Mouse (Mus musculus) T-helper 1 cell (primary cell): Measurements from ENCODE around the gene Smtnl2.
"Not testable (repeated sequence)": the region's sequence is repeated elsewhere in the genome, so short reads cannot be mapped to it uniquely, and the experiment has no call there.

Source experiments
- in situ Hi-C: fragments of 300-600 bp; cut with MboI, MseI; formaldehyde crosslinking; loops from one replicate; pipeline ENCODE4 v1.15.1; 2025; ENCODE audit warnings: high pct_unique_total_duplicates

Gene Smtnl2

DNA sequence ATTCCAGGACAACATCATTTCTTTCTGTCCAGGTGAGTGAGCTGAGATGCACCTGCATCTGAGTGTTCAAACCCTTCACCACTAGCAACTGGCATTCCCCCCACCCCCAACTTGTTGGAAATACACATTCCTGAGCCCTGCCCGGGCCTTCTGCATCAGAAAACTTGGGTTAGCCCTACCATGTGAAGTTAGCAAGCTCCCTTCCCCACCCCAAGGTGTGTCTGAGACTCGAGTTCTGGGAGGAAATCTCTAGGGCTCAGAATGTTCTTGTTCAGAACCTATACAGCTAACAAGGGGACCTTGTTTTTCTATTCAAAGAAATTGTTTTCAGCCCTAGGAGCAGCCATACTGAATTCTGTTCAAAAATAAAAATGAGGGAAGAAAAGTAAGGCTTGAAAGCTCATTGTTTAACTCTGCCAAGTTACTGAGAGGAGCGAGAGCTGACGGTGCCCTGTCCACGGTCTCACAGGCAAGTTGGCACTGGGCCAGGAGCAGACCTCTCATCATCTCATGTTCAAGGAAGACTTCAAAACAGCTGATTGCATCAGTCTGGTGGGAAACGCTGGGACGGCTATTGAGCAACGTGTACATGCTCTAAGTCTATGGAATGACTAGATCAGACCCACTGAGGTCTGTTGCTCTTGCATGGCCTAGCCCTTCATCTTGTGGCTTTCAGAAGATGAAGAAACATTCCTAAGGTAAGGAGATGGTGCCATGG lies 47.8 kb downstream of the Smtnl2 start:
- in situ Hi-C loops, result no loop called here

DNA sequence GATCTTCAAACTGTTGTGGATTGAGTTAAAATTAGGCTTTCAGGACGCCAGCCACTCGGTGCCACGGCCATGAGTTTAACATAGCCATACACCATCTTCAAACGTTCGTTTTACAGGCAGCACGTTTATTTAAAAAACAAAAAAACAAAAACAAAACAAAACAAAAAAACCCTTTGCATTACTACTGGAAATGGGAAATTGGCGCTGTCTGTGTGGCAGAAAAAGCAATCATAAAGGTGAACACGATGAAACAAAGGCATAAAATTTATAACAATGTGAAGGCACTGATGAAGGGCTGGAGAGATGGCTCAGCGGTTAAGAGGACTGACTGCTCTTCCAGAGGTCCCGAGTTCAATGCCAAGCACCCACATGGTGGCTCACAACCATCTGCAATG lies 49.2 kb downstream of the Smtnl2 start, which contains the start of gene Tekt1:
TSS of gene Tekt1 (minus strand) at position 96 of the 395 bp plus-strand sequence.
- in situ Hi-C loops, result no loop called here

DNA sequence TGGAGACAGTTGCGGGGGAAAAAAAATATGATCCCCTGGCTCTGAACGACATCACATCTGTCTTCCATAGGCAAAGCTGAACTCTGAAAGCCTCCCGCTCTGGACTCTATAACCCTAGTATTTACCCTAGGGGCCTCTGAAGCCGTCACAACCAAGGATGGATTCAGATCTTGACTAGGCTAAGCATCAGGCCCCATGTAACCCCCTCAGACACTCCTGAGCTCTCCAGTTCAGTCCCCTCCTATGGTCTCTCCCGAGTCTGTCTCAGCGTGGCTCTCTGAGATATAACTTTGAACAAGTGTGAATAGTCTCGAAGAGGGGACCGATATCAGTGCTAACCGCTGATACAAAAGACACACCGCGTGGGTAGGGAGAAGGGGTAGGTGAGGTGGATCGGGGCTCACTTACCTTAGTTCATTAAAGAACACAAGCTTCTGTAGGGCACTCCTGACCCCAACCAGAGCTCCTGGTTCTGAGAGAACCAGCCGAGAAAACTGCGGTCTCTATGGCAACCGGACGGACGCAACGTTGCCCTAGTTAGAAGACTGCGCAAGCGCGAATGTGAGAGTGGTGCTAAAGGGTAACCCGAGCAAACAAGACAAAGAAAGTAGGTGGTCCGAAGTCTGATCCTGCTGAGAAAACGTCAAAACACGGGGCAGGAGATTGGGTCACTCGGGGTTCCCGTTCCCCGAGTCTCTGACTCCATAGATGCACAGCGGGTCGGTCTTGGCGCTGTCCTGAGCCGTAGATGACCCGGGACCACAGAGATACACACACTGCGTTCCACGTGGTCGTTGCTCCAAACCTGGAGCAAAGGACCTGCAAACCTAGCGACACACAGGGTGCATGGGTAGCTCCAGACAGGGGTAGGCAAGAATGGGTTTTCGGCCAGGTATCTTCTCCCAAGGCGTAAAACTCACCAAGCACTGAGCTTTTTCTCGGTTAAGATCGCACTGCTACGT lies 49.8 kb downstream of the Smtnl2 start:
- in situ Hi-C loops, result no loop called here

DNA sequence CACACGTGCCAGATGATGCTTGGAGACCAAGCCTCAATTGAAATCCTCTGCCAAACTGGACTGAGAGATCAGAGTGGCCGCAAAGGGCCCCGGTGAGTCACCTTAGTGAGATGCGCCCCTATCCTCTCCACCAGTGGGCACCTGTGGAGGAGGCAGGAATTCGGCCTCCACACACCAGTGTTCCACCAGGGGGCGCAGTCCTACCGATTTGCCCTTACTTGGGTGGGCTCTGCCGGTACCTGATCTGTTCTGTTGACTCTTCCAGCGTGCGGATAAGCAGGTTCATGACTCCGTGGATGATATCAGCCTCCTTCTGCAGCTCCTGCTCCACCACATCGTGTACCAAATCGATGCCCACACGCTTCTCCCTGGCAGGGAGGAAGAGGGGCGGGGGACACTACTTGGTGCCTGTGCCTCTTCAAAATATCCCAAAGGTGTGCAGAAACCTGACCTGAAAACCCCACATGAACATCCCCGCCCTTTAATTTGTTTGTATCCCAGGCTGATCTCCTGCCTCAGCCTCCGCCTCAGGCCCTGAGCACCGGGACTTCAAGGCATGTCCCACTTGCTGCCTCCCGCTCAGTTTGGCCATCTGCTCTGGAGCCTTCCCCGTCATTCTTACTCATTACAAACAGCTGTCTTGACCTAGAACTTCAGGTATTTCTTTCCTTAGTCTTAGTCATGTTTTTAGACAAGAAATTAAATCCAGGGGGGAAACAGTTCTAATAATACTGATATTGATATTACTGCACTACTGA lies 56.4 kb downstream of the Smtnl2 start:
- in situ Hi-C loops, result loop anchor here (5.0 kb wide), 1 partner anchor 62 kb away; no protein-coding TSS in a partner anchor

DNA sequence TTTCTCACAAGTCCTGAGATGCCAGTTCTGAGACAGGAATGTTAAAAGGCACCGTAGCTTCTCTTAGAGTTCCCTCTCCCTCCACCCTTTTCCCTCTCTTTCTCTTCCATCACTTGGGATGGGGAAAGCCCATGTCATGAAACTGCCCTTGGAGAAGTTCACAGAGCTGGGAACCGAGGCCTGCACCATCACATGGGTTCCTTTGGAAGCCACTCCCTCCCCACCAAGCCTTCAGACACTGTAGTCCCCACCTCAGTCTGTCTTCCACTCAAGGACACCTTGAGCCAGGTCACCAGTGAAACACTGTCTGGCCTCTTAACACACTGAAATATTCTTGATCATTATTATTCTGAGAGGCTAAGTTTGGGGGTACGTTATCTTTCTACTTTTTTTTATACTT lies 58.3 kb downstream of the Smtnl2 start:
- in situ Hi-C loops, result no loop called here

DNA sequence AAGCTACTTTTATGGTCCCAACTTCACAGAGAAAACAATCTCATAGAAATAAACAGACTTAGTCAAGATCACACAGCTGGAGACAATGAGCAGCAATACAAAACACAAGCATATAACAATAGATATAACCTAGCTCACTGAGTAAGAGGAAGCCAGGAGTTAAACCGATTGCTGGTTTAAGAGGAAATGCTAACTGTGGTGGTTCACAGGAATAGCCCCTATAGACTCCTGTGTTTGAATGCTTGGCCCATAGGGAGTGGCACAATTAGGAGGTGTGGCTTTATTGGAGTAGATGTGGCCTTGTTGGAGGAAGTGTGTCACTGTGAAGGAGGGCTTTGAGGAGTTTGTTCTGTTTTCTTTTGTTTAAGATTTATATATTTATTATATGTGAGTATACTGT lies 59.2 kb downstream of the Smtnl2 start:
- in situ Hi-C loops, result no loop called here

DNA sequence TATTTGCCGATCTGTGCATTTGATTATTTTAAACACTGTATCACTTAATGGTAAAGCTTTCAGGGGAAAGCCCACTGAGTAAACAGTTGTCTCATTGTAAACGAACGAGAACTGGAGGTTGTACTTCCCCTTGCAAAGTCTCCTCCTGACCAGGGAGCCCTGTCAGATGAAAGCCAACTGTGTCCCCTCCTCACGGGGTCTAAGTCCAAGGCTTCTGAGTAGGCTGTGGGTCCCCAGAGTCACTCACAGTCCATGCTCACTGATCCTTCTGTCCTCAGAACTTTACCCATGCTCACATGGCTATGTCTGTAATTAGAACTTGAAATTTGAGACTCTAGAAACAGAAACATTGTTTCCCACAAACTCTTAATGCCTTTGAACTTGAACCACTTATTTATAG lies 61.9 kb downstream of the Smtnl2 start:
- in situ Hi-C loops, result no loop called here

DNA sequence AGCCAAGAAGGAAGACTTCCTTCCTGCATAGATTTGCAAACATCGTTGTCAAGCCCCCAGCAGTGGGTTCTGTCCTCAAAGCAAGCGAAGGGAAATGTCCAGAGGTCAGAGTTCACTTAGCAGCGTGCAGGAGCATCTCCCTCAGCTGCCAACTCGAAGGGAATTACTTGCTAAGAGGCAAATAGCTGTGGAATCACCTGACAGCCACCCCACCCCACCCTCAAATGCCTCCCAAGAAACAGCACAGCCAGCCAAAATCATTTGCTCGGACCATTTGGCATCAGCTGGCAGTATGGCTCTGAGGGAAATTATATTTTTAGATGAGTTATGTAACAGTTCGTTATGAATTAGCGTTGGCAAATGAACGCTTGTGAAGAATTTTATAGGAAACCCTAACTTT lies 62.5 kb downstream of the Smtnl2 start:
- in situ Hi-C loops, result no loop called here

DNA sequence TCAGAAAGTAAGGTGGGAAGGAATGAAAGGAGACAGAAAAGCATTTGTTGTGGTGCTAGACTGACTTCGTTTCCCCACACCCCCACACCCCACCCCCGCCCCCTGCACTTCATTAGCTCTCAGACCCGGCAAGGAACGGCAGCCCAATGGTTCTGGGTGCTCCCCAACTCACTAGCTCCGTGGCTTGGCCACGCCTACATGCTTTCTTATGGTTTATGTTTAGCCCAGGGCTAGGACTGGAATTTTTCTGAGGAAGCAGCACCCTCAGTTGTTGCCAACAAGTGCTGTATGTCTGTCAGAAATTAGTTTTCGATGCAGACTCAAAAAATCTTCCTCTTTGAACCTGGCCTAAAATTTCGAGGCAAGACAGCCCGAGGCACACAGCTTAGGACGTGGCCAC lies 63.0 kb downstream of the Smtnl2 start:
- in situ Hi-C loops, result no loop called here

DNA sequence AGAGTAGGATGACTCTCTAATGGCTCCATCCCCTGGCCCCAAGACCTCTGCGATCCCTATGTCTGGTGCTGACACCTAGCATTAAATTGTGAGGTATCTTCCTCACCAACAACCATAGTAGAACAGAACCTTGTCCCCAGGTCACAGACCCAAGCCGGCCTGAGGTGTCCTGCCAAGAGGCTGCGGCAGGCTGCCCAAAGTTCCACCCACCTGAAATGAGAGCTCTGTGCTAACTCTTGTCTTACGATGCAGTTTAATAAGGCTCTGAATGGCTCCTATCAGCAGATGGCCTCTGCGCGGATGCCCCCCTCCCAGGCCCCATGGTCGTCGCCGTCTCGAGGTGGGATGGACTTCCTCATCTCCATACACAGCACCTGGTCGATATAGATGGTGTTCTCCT lies 67.0 kb downstream of the Smtnl2 start:
- in situ Hi-C loops, result no loop called here

DNA sequence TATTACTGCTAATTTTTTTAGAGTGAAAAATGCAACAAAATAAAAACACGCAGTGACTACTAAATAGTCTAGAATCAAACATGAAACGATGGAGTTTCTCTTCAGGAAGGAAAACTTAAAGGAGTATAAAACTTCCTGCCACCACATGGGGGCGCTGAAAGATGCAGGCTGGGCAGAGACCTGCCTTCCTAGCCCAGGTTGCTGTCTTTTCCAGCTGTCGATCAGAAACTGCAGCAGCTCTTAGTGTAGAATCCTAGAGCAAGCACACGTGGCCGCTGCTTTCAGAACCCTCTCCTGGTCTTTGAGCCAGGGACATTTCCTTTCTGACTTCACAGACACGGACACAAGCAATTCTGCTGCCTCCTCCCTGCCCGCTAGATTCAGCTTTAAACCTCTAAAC lies 67.6 kb downstream of the Smtnl2 start:
- in situ Hi-C loops, result no loop called here

DNA sequence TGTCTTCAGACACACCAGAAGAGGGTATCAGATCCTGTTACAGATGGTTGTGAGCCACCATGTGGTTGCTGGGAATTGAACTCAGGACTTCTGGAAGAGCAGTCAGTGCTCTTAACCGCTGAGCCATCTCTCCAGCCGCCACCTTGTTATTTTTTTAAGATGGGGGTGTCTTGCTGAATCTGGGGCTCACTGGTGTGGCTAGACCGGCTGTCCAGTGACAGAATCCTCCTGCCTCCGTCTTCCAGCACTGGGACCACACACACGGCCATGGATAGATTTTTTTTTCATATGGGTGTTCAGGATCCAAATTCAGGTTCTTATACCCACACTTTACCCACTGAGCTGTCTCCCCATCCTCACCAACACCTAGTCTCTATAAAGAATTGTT lies 68.3 kb downstream of the Smtnl2 start:
- in situ Hi-C loops, result not testable (repeated sequence)

DNA sequence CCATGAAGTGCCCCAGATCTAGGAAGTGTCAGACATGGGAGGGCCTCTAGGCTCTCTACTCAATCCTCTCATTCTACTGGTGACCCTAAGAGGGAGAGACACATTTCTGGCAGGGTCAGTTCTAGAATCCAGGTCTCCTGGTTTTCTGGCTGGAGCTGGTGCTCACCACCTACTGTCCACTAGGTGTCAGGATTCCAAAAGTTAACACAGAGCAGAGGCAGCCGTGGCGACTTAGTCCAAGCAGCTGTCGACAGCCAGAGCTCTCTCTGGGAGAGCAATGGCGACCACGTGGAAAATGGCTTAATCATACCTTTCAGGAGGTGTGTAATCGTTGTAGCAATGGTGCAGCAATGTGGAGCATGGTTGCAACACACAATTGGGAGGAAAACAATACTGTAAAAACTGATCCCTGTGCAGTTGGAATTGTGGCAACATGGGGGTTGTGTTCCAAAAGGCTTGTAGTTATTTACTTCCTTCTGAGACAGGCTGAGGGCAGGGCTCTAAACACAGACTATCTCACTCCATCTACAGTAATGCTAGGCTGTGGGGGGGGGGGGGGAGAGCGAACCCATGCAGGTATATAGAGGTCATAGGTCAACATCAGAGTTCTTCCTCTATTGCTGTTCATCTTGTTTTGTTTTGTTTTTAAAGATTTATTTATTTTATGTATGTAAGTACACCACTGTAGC lies 68.8 kb downstream of the Smtnl2 start:
- in situ Hi-C loops, result no loop called here

DNA sequence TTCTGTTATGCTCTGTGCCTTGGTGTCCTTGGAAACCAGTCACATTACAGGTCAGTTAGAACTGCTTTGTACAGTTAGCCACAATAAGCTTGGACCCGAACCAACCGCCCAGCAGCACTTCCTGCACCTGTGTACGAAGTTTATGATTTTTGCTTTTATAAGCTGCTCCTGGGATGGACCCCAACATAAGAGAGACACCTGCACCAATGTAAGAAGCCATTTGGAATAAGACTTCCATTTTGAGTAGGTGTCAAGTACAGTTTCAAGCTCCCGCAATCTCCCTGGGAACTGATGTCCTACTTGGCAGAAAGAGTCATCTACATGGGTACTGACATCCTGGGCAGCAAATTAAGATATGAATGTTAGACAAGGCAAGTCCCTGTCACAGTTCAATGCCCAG lies 71.8 kb downstream of the Smtnl2 start:
- in situ Hi-C loops, result no loop called here
